Mouse (Mus musculus) gastrocnemius, adult 2 months (tissue): ENCODE results near the gene Psmc2. TPM values are rescaled to one million over a fixed set of nuclear protein-coding genes. Genes with fewer than 3 reads are reported as not detected.
A peak's percentile ranks its signal among the peaks of the same experiment; 100 is the strongest.

Experiments used
- DNase-seq: peaks from one replicate; pipeline ENCODE4 v3.0.0; 2022
- H3K27ac ChIP-seq: fragments of 200-600 bp; 2 replicates; pipeline ENCODE4 v1.8.1; 2022; ENCODE audit warnings: mild to moderate bottlenecking
- H3K4me3 ChIP-seq: fragments of 200-600 bp; 2 replicates; pipeline ENCODE4 v1.8.1; 2022; ENCODE audit warnings: mild to moderate bottlenecking, moderate library complexity
- CTCF ChIP-seq: fragments of 200-600 bp; IDR thresholded peaks from 2 replicates; pipeline ENCODE4 v1.8.1; 2022; ENCODE audit warnings: antibody characterized with exemption, mild to moderate bottlenecking, moderate library complexity
- intact Hi-C: fragments of 180-260 bp; cut with DNase I; formaldehyde crosslinking; loops from one replicate; pipeline ENCODE4 v1.15.1; 2025
- long read RNA-seq, 2 experiments: library from polyadenylated mRNA; stranded (forward); transcript quantifications; one replicate each; pipeline ENCODE4 v2.0.0; 2021
- total RNA-seq, 2 experiments: library from RNA; stranded (reverse); gene quantifications; 2 replicates each; pipeline ENCODE4 v1.2.3; 2021

Psmc2 gene
- total RNA-seq: 100 to 1,000 TPM; 111 to 127 TPM
- long read RNA-seq, experiment 1, partial matches to known transcripts: 105 of 105 reads
- long read RNA-seq, experiment 1, other reads (novel, unspliced or antisense): 0 of 105 reads
- long read RNA-seq, experiment 2, partial matches to known transcripts: 135 of 138 reads
- long read RNA-seq, experiment 2, other reads (novel, unspliced or antisense): 3 of 138 reads

- DNase-seq: peak; percentile 94
- intact Hi-C loops: no loop called here
- TF ChIP-seq CTCF: no peak
- H3K27ac ChIP-seq: peak within 1 kb of the TSS; percentile 91
- peak within 1 kb of the TSS; percentile 84 for H3K4me3 ChIP-seq
Measured at GRCm38 (mm10) chr5:21785053-21785452, at the start of gene Psmc2, which contains the start of gene Dnajc2. Gene Psmc2 (plus strand): TSS chr5:21785283. Gene Dnajc2 (minus strand): TSS chr5:21785251.

- H3K4me3 ChIP-seq: peak overlapping the region; percentile 60
- peak; percentile 69 for TF ChIP-seq CTCF
- peak; percentile 83 for DNase-seq
- intact Hi-C loops: no loop called here
- peak overlapping the region; percentile 35; the same call in 1 of the 2 replicates for H3K27ac ChIP-seq
Measured at GRCm38 (mm10) chr5:21735584-21735983, 49.5 kb upstream of the Psmc2 start.

DNA sequence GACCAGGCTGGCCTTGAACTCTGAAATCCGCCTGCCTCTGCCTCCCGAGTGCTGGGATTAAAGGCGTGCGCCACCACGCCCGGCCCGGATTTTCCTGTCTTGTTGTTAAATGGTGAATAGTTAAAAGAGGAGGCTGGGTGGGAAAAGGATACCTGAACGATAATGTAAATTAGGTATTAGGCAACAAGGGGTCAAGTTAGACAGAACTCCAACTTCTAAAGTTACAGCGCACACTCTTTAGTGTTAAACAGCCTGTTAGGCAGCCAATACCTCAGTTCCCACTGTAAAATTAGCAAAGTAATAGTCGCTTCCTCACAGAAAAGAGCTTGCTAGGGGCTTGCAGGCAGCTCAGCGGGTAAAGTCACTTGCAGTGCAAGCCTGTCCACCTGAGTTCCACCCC lies 49.0 kb upstream of the Psmc2 start:
- intact Hi-C loops: loop anchor here (1.0 to 2.0 kb wide), 3 partner anchors 35 to 77 kb away; partner anchors contain the start of gene Napepld
- no peak overlapping the region for H3K4me3 ChIP-seq
- DNase-seq: no peak
- no peak for TF ChIP-seq CTCF
- H3K27ac ChIP-seq: no peak overlapping the region

GRCm38 (mm10) chr5:21736956-21737585 lies 48.0 kb upstream of the Psmc2 start, which contains the start of gene Pmpcb:
Gene Pmpcb (plus strand): TSS chr5:21737141.
- Histone ChIP-seq H3K27ac (peak within 1 kb of the TSS; percentile 95), H3K4me3 (peak within 1 kb of the TSS; percentile 92)
- peak; percentile 88 for DNase-seq
- intact Hi-C loops: loop anchor here (1.0 to 2.0 kb wide), 3 partner anchors 36 to 78 kb away; partner anchors contain the start of gene Napepld
- TF ChIP-seq CTCF: peak; percentile 98

- H3K27ac ChIP-seq: peak overlapping the region; percentile 95; the same call in 1 of the 2 replicates
- DNase-seq: no peak
- no peak for TF ChIP-seq CTCF
- peak overlapping the region; percentile 92 for H3K4me3 ChIP-seq
- intact Hi-C loops: loop anchor here (2.0 kb wide), 2 partner anchors 49 to 79 kb away; no protein-coding TSS in a partner anchor
Measured at GRCm38 (mm10) chr5:21737620-21738019, 47.5 kb upstream of the Psmc2 start.

- no peak for DNase-seq
- TF ChIP-seq CTCF: no peak
- no peak overlapping the region for H3K4me3 ChIP-seq
- H3K27ac ChIP-seq: no peak overlapping the region; the same call in 1 of the 2 replicates
- intact Hi-C loops: no loop called here
Measured at GRCm38 (mm10) chr5:21739120-21739519, 46.0 kb upstream of the Psmc2 start.

- no peak overlapping the region for H3K27ac ChIP-seq
- H3K4me3 ChIP-seq: no peak overlapping the region
- DNase-seq: no peak
- no peak for TF ChIP-seq CTCF
- intact Hi-C loops: no loop called here
Measured at GRCm38 (mm10) chr5:21739881-21740280, 45.2 kb upstream of the Psmc2 start.

DNA sequence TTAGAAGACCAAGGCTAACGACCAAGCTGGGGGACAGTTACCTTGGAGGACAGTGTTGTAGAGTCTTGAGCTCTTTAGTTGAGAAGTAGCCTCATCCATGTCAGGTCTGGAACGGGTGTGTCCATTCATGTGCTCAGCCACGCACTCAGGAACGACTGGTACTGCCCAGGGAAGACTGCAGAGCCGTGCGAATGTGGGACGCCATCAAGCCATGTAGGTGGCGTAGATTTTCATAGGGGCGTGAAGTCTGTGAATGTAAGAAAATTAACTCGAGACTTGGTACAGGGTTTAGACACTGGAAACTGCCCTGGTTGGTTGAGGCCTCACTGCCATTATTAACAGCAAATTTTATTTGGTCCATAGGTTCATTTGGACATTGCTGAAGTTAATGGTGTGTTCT lies 41.5 kb upstream of the Psmc2 start:
- no peak for TF ChIP-seq CTCF
- no peak overlapping the region for H3K27ac ChIP-seq
- H3K4me3 ChIP-seq: no peak overlapping the region
- intact Hi-C loops: no loop called here
- DNase-seq: no peak

- TF ChIP-seq CTCF: no peak
- intact Hi-C loops: no loop called here
- H3K27ac ChIP-seq: no peak overlapping the region
- DNase-seq: no peak
- no peak overlapping the region for H3K4me3 ChIP-seq
Measured at GRCm38 (mm10) chr5:21744651-21745050, 40.4 kb upstream of the Psmc2 start.

DNA sequence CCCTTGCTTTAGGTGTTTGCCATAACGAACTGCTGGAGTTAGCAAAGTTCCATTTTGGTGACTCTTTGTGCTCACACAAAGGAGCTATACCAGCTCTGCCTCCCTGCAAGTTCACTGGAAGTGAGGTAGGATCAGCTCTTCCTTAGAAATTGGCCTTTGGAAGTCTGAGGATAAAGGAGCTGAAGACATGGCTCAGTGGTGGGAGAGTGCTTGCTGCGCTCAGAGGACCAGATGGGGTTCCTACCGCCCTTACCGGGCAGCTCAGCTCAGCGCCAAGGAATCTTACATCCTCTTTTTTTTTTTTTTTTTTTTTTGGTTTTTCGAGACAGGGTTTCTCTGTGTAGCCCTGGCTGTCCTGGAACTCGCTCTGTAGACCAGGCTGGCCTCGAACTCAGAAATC lies 39.1 kb upstream of the Psmc2 start:
- no peak overlapping the region for H3K27ac ChIP-seq
- H3K4me3 ChIP-seq: no peak overlapping the region
- TF ChIP-seq CTCF: no peak
- no peak for DNase-seq
- intact Hi-C loops: no loop called here

DNA sequence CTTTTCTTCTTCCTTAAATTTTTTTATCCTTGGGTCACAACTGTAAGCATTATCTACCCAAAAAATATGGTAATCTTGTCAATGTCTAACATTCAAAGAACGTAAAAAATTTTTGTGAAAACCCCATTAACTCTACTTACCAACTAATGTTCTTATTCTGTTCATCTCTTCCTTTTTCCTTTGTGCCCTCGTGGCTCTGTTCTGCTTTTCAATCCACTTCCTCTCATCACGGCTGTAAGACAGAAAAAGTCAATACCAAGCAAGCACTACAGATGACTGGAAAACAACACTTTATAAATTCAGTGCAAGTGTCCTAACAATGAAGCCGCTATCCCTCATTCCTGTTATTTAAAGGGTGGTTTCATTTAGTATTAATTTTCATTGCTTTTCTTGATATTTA lies 16.6 kb upstream of the Psmc2 start:
- intact Hi-C loops: no loop called here

DNA sequence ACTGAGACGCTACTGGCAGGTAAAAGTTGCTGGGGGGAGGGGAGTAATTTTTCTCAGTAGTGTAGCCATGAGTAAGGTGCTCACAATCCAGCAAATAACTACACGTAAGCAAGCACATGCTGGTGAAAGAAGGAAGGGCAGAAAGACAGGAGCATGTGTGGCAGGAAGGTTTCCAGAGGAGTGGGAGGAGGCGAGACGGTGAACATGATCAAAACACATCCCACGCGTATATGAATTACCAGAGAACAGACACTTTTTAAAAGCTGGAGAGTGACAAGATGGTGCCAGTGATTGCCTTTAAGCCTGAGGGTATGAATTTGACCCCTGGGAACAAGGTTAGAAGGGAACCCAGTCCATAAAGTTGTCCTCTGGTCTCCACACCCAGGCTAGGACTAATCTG lies 15.2 kb upstream of the Psmc2 start:
- no peak for TF ChIP-seq CTCF
- intact Hi-C loops: no loop called here
- no peak for DNase-seq
- H3K27ac ChIP-seq: no peak overlapping the region
- H3K4me3 ChIP-seq: no peak overlapping the region

More for the DNA sequence above, 16.6 kb upstream of the Psmc2 start:
- no peak for TF ChIP-seq CTCF
- Histone ChIP-seq H3K27ac (no peak overlapping the region), H3K4me3 (no peak overlapping the region)
- no peak for DNase-seq

- Histone ChIP-seq H3K4me3 (no peak overlapping the region), H3K27ac (no peak overlapping the region)
- TF ChIP-seq CTCF: no peak
- intact Hi-C loops: no loop called here
- no peak for DNase-seq
Measured at GRCm38 (mm10) chr5:21776491-21776890, 8.6 kb upstream of the Psmc2 start.
